Mouse (Mus musculus): ENCODE data around the gene Fam178b. TPM values are rescaled to one million over a fixed set of nuclear protein-coding genes. Genes with fewer than 3 reads are reported as not detected.

Fam178b gene
- polyA plus RNA-seq, 1 experiment from 2014 or later, result not detected

DNA sequence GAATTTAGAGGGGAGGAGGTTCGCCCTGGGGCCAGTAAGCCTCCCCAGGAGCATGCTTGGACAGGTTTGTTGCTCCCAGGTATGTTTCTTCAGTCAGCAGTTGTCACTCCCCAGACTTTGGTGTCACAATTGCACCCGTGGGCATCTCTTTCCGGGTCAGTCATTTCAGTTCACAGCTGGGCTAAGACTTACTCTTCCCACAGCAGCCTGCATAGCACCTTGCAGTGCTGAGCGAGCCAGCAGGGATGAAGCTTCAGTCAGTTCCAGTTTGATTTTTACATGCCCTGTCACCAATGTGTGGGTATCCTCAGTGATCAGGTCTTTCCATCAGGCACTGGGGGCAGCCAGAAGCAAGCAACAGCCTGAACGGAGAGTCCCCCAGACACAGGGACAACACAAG lies 14.0 kb upstream of the Fam178b start:
- WGBS, result 77% methylated on average over 5 of the region's 5 CpGs
- no peaks in the 10 kb centered on the region for H3K9me3 ChIP-seq
- H3K9ac ChIP-seq (replicated peaks), result no peak overlapping the region
- no peaks in the 10 kb centered on the region for H3K27me3 ChIP-seq
- H3K27ac ChIP-seq (replicated peaks), result no peak overlapping the region
- peaks cover 59% of the 10 kb centered on the region for H3K36me3 ChIP-seq
- H3K4me3 ChIP-seq, result no peak overlapping the region
- no peak overlapping the region for H3K4me2 ChIP-seq (replicated peaks)
- no peak for ATAC-seq (ENCODE audit: low FRiP score, low read depth)
- H3K4me1 ChIP-seq, result peaks cover 6% of the 10 kb centered on the region

DNA sequence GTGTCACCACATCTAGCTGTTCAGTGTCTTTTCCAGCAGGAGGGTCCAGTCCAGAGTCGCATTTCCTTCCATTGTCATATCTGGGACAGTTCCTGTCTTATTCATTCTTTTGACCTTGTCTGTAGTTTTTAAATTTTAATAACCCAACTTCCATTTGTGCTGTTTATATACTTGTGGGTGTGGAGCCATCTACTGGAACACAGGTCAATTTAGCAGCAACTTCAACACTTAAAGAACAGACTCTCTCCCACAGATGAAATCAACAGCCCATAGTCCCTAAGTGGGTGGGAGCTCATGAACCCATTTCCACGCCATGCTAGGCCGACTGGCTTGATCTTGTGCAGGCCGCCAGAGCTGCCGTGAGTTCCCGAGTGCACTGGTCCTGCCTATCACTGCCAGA lies 13.4 kb upstream of the Fam178b start:
- ATAC-seq (ENCODE audit: low FRiP score, low read depth), result no peak
- Histone ChIP-seq H3K9ac (replicated peaks) (no peak overlapping the region), H3K4me1 (peaks cover 9% of the 10 kb centered on the region), H3K4me3 (no peak overlapping the region), H3K27me3 (no peaks in the 10 kb centered on the region), H3K36me3 (peaks cover 53% of the 10 kb centered on the region), H3K9me3 (no peaks in the 10 kb centered on the region), H3K4me2 (replicated peaks) (no peak overlapping the region), H3K27ac (replicated peaks) (no peak overlapping the region)
- WGBS, result 70% methylated on average over 6 of the region's 6 CpGs

DNA sequence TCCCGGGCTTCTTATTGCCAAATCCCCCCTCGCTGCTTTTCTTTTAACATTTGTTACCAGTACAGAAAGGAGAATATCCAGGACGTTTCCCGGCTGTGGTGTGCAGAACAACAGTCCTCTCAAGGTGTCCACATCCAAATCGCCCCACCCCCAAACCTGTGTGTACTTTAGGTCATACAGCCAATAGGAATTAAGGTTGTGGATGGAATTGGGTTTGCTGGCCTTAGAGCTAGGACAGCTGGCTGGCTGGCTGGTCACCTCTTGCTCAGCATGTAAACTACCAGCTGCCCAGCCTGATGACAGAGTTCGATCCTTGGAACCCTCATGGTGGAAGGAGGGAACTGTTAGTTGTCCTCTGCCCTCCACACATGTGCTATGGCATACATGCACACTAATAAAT lies 11.9 kb upstream of the Fam178b start:
- H3K9ac ChIP-seq (replicated peaks), result no peak overlapping the region
- no peak for ATAC-seq (ENCODE audit: low FRiP score, low read depth)
- 91% methylated on average over 6 of the region's 6 CpGs for WGBS
- H3K27ac ChIP-seq (replicated peaks), result no peak overlapping the region
- H3K27me3 ChIP-seq, result no peaks in the 10 kb centered on the region
- peaks cover 38% of the 10 kb centered on the region for H3K36me3 ChIP-seq
- H3K4me1 ChIP-seq, result peaks cover 14% of the 10 kb centered on the region
- H3K9me3 ChIP-seq, result no peaks in the 10 kb centered on the region
- H3K4me3 ChIP-seq, result no peak overlapping the region
- no peak overlapping the region for H3K4me2 ChIP-seq (replicated peaks)

DNA sequence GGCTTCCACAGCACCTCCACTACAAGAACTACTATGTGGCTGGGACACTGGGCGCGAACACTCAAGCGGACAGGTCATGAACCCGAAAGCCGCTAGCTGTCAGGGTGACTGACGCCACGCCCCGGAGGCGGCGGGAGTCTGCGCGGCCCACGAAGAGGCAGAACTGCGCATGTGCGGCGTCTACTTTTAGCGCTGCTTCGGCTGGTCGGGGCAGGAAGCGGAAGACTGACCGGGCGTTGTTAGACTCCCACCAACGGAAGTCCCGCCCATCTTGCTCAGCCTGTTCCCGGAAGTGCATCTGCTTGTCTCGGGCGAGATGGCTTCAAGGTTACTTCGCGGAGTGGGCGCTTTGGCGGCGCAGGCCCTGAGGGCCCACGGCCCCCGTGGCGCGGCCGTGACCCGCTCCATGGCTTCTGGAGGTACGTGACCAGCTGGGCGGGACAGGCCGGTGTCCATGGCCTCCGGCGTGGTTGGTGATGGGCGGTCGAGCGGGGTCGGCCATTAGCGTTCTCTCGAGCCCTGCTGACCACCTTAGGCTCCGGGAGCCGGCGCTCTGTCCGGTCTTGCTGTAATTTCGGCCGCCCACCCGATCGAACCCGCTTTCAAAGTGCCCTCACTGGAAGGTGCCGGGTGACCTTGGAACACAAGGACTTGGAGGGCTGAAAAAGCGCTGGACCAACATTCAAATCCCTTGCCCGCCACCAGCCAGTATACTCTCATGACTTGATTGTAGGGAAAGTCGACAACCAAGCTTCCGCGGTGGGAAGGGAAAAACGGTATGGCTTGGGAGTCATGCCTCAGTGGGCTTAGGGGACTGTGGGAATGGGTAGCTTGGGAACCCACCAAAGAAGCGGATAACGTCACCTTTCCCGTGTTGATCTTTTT lies 8.5 kb upstream of the Fam178b start, which contains the start of gene Cox5b:
Cox5b (plus strand) TSS at position 179 of the 885 bp plus-strand sequence.
- H3K4me3 ChIP-seq, result peak within 1 kb of the TSS; percentile 69
- H3K4me1 ChIP-seq, result peaks cover 14% of the 10 kb centered on the region
- ATAC-seq (ENCODE audit: low FRiP score, low read depth), result peak; percentile 96
- no peaks in the 10 kb centered on the region for H3K27me3 ChIP-seq
- 0 out of 2 replicates have a peak within 1 kb of the TSS, but pooled peaks have one; percentile 17 for H3K27ac ChIP-seq (replicated peaks)
- no peaks in the 10 kb centered on the region for H3K9me3 ChIP-seq
- under 1% methylated on average over 68 of the region's 68 CpGs for WGBS
- peak within 1 kb of the TSS; percentile 78 for H3K9ac ChIP-seq (replicated peaks)
- peak within 1 kb of the TSS; percentile 82 for H3K4me2 ChIP-seq (replicated peaks)
- H3K36me3 ChIP-seq, result peaks cover 24% of the 10 kb centered on the region

DNA sequence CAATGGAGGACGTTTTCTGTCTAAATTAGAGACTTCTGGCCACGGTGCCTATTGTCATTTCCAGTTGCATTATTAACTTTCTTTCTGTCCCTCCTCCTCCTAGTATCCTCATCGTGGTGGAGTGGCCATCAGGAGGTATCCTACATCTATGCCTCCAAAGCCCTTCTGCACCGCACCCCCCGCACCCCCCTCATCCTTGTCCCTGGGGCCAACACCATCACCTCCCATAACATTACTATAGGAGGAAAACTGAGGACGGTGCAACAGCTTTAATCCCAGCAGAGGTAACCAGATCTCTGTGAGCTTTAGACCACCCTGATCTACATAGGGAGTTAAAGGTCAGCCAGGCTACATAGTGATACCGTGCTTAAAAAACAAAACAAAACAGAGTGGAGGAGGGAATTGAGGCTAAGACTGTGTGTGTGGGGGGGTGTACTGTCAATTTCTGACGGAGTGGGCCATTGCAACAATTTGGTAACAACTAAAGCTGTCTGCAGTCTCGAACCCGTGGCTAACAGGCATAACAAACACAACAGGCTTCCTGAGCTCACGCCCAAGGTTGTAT lies 7.8 kb upstream of the Fam178b start:
- H3K4me3 ChIP-seq, result peak overlapping the region; percentile 69
- H3K4me1 ChIP-seq, result peaks cover 14% of the 10 kb centered on the region
- 61% methylated on average over 11 of the region's 11 CpGs for WGBS
- ATAC-seq (ENCODE audit: low FRiP score, low read depth), result peak; percentile 55
- H3K9me3 ChIP-seq, result no peaks in the 10 kb centered on the region
- H3K27me3 ChIP-seq, result no peaks in the 10 kb centered on the region
- H3K4me2 ChIP-seq (replicated peaks), result peak overlapping the region; percentile 82
- H3K27ac ChIP-seq (replicated peaks), result 0 out of 2 replicates have a peak overlapping the region, but pooled peaks have one; percentile 17
- H3K9ac ChIP-seq (replicated peaks), result no peak overlapping the region; the same call in 1 of the 2 replicates
- H3K36me3 ChIP-seq, result peaks cover 24% of the 10 kb centered on the region

DNA sequence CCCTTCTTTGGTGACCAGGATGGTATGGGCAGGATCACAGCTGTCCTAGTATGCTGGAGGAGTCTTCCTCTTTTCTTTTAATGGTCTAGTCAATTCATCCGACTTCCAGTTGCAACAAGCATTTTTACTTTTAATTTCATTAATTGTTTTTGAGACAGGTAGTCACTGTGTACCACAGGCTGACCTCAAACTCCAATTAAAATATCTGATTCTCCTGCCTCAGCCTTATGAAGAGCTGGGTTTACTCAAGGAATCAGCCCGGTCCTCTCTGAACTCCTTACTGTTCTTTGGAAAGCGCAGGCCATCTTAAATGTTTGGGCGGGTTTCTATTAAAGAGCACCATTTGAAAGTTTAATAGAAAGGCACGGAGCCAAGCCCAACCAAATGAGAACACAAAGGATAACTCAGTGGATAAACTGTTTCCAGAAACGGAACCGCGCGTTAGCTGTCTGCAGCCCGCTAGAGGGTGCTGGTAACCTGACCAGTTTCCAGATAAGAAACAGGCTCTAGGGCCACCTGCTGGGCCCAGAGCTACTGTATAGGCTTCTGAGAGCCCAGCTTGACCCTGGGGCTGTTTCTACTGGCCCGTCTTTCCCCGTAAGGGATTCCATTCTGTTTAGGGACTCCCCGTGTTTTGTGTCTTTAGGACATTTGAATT lies 956 bp upstream of the Fam178b start:
- H3K27ac ChIP-seq (replicated peaks), result no peak overlapping the region
- no peaks in the 10 kb centered on the region for H3K9me3 ChIP-seq
- ATAC-seq (ENCODE audit: low FRiP score, low read depth), result peak; percentile 73; the same call in 1 of the 2 replicates
- no peaks in the 10 kb centered on the region for H3K27me3 ChIP-seq
- no peaks in the 10 kb centered on the region for H3K36me3 ChIP-seq
- H3K4me3 ChIP-seq, result no peak overlapping the region
- peaks cover 10% of the 10 kb centered on the region; the same call in 1 of the 2 replicates for H3K4me1 ChIP-seq
- no peak overlapping the region for H3K9ac ChIP-seq (replicated peaks)
- WGBS, result 16% methylated on average over 13 of the region's 13 CpGs
- no peak overlapping the region for H3K4me2 ChIP-seq (replicated peaks)

DNA sequence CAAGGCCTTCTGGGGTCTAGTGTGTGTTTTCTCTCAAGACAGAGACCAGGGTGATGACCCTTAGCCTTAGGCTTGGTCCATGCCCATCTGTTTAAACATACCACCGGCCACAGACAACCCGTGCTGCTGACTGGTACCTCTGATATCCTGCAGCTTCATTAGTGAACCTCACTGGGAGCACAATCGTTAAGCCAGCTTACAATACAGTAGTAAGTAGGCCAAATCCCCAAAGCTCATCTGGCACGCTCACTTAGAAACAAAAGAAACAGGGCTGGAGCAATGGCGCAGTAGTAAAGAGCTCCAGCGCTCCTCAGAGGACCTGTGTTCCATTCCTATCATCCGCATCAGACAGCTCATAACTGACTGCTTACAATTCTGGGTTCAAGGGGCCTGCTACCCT lies 2.1 kb downstream of the Fam178b start:
- H3K27me3 ChIP-seq, result no peaks in the 10 kb centered on the region
- H3K9me3 ChIP-seq, result no peaks in the 10 kb centered on the region
- no peak overlapping the region for H3K4me2 ChIP-seq (replicated peaks)
- 30% methylated on average over 7 of the region's 7 CpGs for WGBS
- no peak overlapping the region for H3K4me3 ChIP-seq
- H3K36me3 ChIP-seq, result no peaks in the 10 kb centered on the region
- 0 out of 2 replicates have a peak overlapping the region, but pooled peaks have one; percentile 10 for H3K27ac ChIP-seq (replicated peaks)
- no peak for ATAC-seq (ENCODE audit: low FRiP score, low read depth)
- H3K9ac ChIP-seq (replicated peaks), result no peak overlapping the region
- peaks cover 10% of the 10 kb centered on the region; the same call in 1 of the 2 replicates for H3K4me1 ChIP-seq

DNA sequence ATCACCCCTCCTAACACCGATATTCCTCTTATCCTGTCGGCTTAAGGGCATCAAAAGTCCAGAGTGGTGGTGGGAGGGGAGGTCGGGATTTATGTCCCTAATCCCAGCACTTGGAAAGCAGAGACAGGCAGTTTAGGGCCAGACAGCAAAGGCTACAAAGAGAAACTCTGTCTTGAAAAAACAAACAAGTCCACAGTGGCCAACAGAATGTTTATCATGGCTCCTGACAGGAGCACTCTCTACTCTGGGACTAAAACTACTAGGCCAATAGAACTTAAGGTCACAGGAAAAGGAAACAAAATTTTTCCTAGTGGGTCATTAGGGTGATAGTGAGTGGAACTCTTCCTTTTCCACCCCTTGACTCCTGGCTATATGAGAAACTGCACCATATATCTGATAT lies 8.0 kb downstream of the Fam178b start:
- no peak overlapping the region for H3K4me3 ChIP-seq
- 59% methylated on average over 3 of the region's 3 CpGs for WGBS

DNA sequence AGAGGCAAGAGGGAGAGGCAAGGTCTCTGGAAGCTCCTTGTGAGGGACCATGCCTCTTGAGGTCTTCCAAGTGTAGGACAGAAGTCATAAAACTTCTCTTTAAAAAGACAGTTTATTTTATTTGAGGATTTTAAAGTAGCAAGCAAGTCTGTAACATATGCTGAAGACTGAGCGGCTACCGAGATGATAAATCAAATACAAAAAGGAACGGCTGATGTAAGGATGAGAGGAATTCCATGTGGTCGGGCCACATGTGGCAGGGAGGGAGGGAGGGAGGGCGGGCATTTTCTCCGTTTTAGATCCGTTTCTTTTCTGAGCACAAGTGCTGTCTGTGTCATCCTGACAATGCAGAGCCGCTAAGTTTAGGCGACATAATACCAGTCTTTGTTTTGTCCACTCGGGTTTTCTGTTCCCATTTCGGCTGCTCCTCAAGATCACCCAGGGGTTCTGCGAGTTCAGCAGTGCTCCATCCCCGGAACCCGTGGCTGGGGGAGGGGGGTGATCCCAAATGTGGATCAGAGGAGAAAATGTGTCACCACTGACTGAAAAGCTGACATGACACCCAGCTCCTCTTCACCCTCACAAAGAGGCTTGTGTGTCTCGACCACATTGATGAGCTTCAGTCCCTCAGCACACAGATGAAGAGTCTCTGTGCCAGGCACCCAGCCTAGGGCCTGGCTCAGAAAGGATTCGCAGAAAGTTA lies 10.2 kb downstream of the Fam178b start:
- H3K4me2 ChIP-seq (replicated peaks), result no peak overlapping the region
- H3K27me3 ChIP-seq, result no peaks in the 10 kb centered on the region
- H3K4me3 ChIP-seq, result no peak overlapping the region
- H3K36me3 ChIP-seq, result no peaks in the 10 kb centered on the region
- ATAC-seq (ENCODE audit: low FRiP score, low read depth), result no peak
- no peaks in the 10 kb centered on the region for H3K4me1 ChIP-seq
- H3K27ac ChIP-seq (replicated peaks), result no peak overlapping the region
- no peaks in the 10 kb centered on the region for H3K9me3 ChIP-seq
- H3K9ac ChIP-seq (replicated peaks), result no peak overlapping the region
- WGBS, result 49% methylated on average over 16 of the region's 16 CpGs

More for the DNA sequence above, 8.0 kb downstream of the Fam178b start:
- Histone ChIP-seq H3K27me3 (no peaks in the 10 kb centered on the region), H3K27ac (replicated peaks) (no peak overlapping the region), H3K4me2 (replicated peaks) (no peak overlapping the region), H3K9ac (replicated peaks) (no peak overlapping the region), H3K9me3 (no peaks in the 10 kb centered on the region), H3K4me1 (no peaks in the 10 kb centered on the region), H3K36me3 (no peaks in the 10 kb centered on the region)
- ATAC-seq (ENCODE audit: low FRiP score, low read depth), result no peak

DNA sequence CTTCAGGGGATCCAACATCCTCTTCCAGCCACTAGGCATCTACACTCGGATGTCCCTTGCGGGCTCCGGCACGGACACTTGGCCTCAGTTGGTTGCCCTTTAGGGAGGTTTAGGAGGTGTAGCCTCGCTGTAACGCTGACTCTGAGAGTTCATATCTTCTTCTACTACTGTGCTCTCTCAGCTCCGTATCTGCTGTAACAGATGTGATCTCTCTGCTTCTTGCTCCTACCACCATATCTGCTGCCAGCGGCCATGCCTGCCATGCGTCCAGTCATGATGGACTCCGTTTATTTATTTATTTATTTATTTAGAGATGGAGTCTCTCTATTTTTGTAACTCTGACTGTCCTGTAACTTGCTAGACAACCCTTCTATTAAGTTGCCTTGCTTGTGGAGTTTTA lies 11.7 kb downstream of the Fam178b start:
- 95% methylated on average over 10 of the region's 10 CpGs for WGBS
- Histone ChIP-seq H3K4me1 (no peaks in the 10 kb centered on the region), H3K36me3 (no peaks in the 10 kb centered on the region), H3K9ac (replicated peaks) (no peak overlapping the region), H3K9me3 (no peaks in the 10 kb centered on the region), H3K4me3 (no peak overlapping the region), H3K27me3 (no peaks in the 10 kb centered on the region), H3K4me2 (replicated peaks) (no peak overlapping the region), H3K27ac (replicated peaks) (no peak overlapping the region)
- no peak for ATAC-seq (ENCODE audit: low FRiP score, low read depth)

DNA sequence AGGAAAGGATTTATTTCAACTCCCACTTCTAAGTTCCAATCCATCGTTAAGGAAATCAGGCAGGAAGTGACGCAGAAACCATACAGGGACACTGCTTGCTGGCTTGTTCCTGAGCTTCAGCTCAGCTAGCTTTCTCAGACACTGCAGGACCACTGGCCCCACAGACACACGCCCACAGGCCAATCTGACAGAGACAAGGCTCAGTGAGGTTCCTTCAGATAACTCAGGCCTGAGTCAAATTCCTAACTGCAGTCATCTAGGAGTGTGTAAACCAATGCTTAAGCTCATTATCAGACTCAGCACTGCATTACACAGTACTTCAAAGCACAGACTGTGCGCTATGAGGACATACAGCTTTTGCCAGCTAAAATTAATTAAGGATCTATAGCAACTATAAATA lies 12.7 kb downstream of the Fam178b start:
- 82% methylated on average over 4 of the region's 4 CpGs for WGBS
- no peak overlapping the region for H3K4me3 ChIP-seq
- no peak overlapping the region for H3K9ac ChIP-seq (replicated peaks)
- no peaks in the 10 kb centered on the region for H3K27me3 ChIP-seq
- no peaks in the 10 kb centered on the region for H3K9me3 ChIP-seq
- no peak overlapping the region for H3K27ac ChIP-seq (replicated peaks)
- H3K36me3 ChIP-seq, result no peaks in the 10 kb centered on the region
- no peak for ATAC-seq (ENCODE audit: low FRiP score, low read depth)
- H3K4me2 ChIP-seq (replicated peaks), result no peak overlapping the region
- H3K4me1 ChIP-seq, result no peaks in the 10 kb centered on the region
